Mouse (Mus musculus): ENCODE data around the gene Nr0b2. TPM values are rescaled to one million over a fixed set of nuclear protein-coding genes. Genes with fewer than 3 reads are reported as not detected.
"Not testable (repeated sequence)": the region's sequence is repeated elsewhere in the genome, so short reads cannot be mapped to it uniquely, and the experiment has no call there.

Gene Nr0b2
- 2.4 TPM in 1 of 2 replicates, not detected in the other for polyA plus RNA-seq (2012; rRNA removed)

DNA sequence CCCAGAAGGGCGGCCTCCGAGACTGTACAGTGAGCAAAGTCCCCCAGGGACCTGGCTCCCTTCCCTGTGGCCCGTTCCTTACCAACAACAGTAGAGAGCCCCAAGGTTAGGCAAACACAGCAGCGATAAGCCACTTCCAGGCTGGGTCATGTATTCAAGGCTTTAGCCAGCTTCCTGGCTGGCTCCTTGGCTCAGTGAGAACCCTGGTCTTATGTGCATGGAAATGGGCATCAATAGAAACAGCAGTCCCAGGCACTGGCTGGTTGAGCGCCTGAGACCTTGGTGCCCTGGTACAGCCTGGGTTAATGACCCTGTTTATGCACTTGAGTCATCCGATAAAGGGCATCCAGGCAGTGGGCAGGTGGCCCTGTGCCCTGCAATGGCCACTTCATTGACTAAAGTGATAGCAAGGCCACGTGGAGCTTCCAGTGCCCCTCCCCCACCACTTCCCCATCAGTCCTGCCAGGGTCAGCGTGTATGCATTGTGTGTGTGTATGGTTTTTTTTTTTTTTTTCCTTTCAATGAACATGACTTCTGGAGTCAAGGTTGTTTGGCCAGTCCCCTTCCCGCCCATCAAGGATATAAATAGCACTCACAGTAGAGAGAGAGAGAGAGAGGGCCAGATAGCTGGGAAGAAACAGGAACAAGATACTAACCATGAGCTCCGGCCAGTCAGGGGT is at the start of gene Nr0b2:
Nr0b2 (plus strand) TSS at position 609 of the 680 bp plus-strand sequence.
- Histone ChIP-seq H3K36me3 (ENCODE audit: control insufficient read depth, insufficient read depth, low read length) (no peaks in the 10 kb centered on the region), H3K4me3 (ENCODE audit: control insufficient read depth, insufficient read depth, low read length) (no peak within 1 kb of the TSS), H3K4me1 (replicated peaks; ENCODE audit: control insufficient read depth, insufficient read depth, low read length) (no peaks in the 10 kb centered on the region), H3K27me3 (ENCODE audit: control insufficient read depth, insufficient read depth, low read length) (no peaks in the 10 kb centered on the region), H3K27ac (ENCODE audit: control insufficient read depth, insufficient read depth, low read length) (no peak within 1 kb of the TSS)
- DNase-seq: no peak
- 75% methylated on average over 10 of the region's 10 CpGs for WGBS
- TF ChIP-seq POLR2A (IDR thresholded peaks at IDR 0.05; ENCODE audit: control insufficient read depth, extremely low read depth, insufficient read depth, low read length, poor library complexity): no peak
- no peak for TF ChIP-seq CTCF (IDR thresholded peaks at IDR 0.05; ENCODE audit: borderline replicate concordance, control insufficient read depth, extremely low read depth, insufficient read depth, low read length, poor library complexity)

DNA sequence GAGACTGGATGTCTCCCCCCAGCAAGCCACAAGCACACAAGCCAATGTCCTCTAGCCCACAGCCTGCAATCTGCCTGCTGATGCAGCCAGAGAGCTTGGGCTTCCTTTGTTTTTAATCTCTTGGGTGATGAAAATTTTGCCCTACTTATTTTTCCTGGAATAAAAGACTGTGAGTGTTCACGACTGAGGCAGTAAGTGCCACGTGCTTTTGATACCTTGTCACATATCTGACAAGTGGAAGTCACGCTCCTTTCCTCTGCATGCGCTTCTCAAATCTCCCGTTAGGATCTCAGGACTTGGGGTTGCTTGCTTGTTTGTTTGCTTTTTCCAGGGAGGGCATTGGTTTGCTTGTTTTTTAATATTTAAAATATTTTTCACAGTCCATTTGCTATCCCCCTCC is 48.9 kb upstream of the Nr0b2 start:
- no peaks in the 10 kb centered on the region for H3K27me3 ChIP-seq (ENCODE audit: control insufficient read depth, insufficient read depth, low read length)
- TF ChIP-seq CTCF (IDR thresholded peaks at IDR 0.05; ENCODE audit: borderline replicate concordance, control insufficient read depth, extremely low read depth, insufficient read depth, low read length, poor library complexity) (no peak), POLR2A (IDR thresholded peaks at IDR 0.05; ENCODE audit: control insufficient read depth, extremely low read depth, insufficient read depth, low read length, poor library complexity) (no peak)
- no peak for DNase-seq
- 70% methylated on average over 5 of the region's 5 CpGs for WGBS
- no peak overlapping the region for H3K27ac ChIP-seq (ENCODE audit: control insufficient read depth, insufficient read depth, low read length)
- H3K36me3 ChIP-seq (ENCODE audit: control insufficient read depth, insufficient read depth, low read length): no peaks in the 10 kb centered on the region
- H3K4me1 ChIP-seq (replicated peaks; ENCODE audit: control insufficient read depth, insufficient read depth, low read length): peaks cover 38% of the 10 kb centered on the region
- H3K4me3 ChIP-seq (ENCODE audit: control insufficient read depth, insufficient read depth, low read length): no peak overlapping the region

GRCm38 (mm10) chr4:133504755-133505485 is 48.3 kb upstream of the Nr0b2 start:
- 90% methylated on average over 9 of the region's 9 CpGs for WGBS
- TF ChIP-seq CTCF (IDR thresholded peaks at IDR 0.05; ENCODE audit: borderline replicate concordance, control insufficient read depth, extremely low read depth, insufficient read depth, low read length, poor library complexity): no peak
- TF ChIP-seq POLR2A (IDR thresholded peaks at IDR 0.05; ENCODE audit: control insufficient read depth, extremely low read depth, insufficient read depth, low read length, poor library complexity): no peak
- H3K27me3 ChIP-seq (ENCODE audit: control insufficient read depth, insufficient read depth, low read length): no peaks in the 10 kb centered on the region
- no peak overlapping the region for H3K27ac ChIP-seq (ENCODE audit: control insufficient read depth, insufficient read depth, low read length)
- no peak for DNase-seq
- H3K36me3 ChIP-seq (ENCODE audit: control insufficient read depth, insufficient read depth, low read length): no peaks in the 10 kb centered on the region
- no peak overlapping the region for H3K4me3 ChIP-seq (ENCODE audit: control insufficient read depth, insufficient read depth, low read length)
- peaks cover 38% of the 10 kb centered on the region for H3K4me1 ChIP-seq (replicated peaks; ENCODE audit: control insufficient read depth, insufficient read depth, low read length)

- peak; percentile 75 for DNase-seq
- Histone ChIP-seq H3K27me3 (ENCODE audit: control insufficient read depth, insufficient read depth, low read length) (no peaks in the 10 kb centered on the region), H3K4me3 (ENCODE audit: control insufficient read depth, insufficient read depth, low read length) (no peak overlapping the region), H3K36me3 (ENCODE audit: control insufficient read depth, insufficient read depth, low read length) (no peaks in the 10 kb centered on the region), H3K27ac (ENCODE audit: control insufficient read depth, insufficient read depth, low read length) (peak overlapping the region; percentile 70), H3K4me1 (replicated peaks; ENCODE audit: control insufficient read depth, insufficient read depth, low read length) (peaks cover 34% of the 10 kb centered on the region)
- WGBS: 1% methylated on average over 5 of the region's 5 CpGs
- TF ChIP-seq CTCF (IDR thresholded peaks at IDR 0.05; ENCODE audit: borderline replicate concordance, control insufficient read depth, extremely low read depth, insufficient read depth, low read length, poor library complexity) (no peak), POLR2A (IDR thresholded peaks at IDR 0.05; ENCODE audit: control insufficient read depth, extremely low read depth, insufficient read depth, low read length, poor library complexity) (no peak)
Measured at GRCm38 (mm10) chr4:133506573-133506972, 46.6 kb upstream of the Nr0b2 start.

DNA sequence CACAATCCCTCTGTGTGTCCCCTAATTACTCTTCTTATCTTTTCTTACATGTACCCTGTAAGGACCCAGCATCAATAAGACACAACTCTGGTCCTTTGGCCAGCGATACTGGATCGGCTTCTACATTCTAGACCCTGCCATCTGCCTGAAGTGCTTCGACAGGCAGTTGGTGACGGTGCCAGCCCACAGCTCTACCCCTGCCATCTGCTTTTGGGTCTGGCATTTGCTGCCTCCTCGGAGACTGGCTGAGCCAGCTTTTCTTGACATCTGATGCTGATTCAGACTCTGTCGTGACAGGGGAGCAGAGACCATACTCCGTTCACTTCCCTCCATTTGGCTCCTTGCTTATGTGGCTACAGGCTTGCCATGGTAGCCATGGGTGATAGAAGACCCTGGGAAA is 44.2 kb upstream of the Nr0b2 start:
- Histone ChIP-seq H3K27me3 (ENCODE audit: control insufficient read depth, insufficient read depth, low read length) (no peaks in the 10 kb centered on the region), H3K36me3 (ENCODE audit: control insufficient read depth, insufficient read depth, low read length) (no peaks in the 10 kb centered on the region), H3K4me1 (replicated peaks; ENCODE audit: control insufficient read depth, insufficient read depth, low read length) (peaks cover 26% of the 10 kb centered on the region), H3K4me3 (ENCODE audit: control insufficient read depth, insufficient read depth, low read length) (no peak overlapping the region), H3K27ac (ENCODE audit: control insufficient read depth, insufficient read depth, low read length) (no peak overlapping the region)
- WGBS: 94% methylated on average over 7 of the region's 7 CpGs
- DNase-seq: no peak
- no peak for TF ChIP-seq CTCF (IDR thresholded peaks at IDR 0.05; ENCODE audit: borderline replicate concordance, control insufficient read depth, extremely low read depth, insufficient read depth, low read length, poor library complexity)
- TF ChIP-seq POLR2A (IDR thresholded peaks at IDR 0.05; ENCODE audit: control insufficient read depth, extremely low read depth, insufficient read depth, low read length, poor library complexity): no peak

DNA sequence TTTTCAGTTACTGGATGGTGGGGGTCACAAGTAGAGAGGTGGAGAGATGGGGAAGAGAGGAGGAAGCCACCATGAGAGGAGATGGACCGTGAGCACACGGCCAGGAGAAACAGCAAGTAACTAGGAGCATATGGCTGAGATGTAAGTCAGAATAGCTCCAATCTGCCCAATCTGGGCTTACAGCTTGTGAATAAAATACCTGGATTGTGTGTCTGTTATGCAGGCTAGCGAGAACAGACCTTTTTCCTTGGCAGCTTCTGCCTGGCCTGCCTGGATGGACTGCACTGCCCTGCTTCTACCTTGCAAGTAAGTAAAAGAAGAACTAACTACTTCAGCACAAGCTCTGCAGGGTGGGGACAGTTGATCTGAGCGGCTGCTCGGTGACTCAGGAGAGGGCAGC is 42.1 kb upstream of the Nr0b2 start:
- DNase-seq: no peak
- H3K4me3 ChIP-seq (ENCODE audit: control insufficient read depth, insufficient read depth, low read length): no peak overlapping the region
- no peaks in the 10 kb centered on the region for H3K36me3 ChIP-seq (ENCODE audit: control insufficient read depth, insufficient read depth, low read length)
- no peaks in the 10 kb centered on the region for H3K27me3 ChIP-seq (ENCODE audit: control insufficient read depth, insufficient read depth, low read length)
- WGBS: 93% methylated on average over 5 of the region's 5 CpGs
- no peak for TF ChIP-seq POLR2A (IDR thresholded peaks at IDR 0.05; ENCODE audit: control insufficient read depth, extremely low read depth, insufficient read depth, low read length, poor library complexity)
- no peak for TF ChIP-seq CTCF (IDR thresholded peaks at IDR 0.05; ENCODE audit: borderline replicate concordance, control insufficient read depth, extremely low read depth, insufficient read depth, low read length, poor library complexity)
- peaks cover 20% of the 10 kb centered on the region for H3K4me1 ChIP-seq (replicated peaks; ENCODE audit: control insufficient read depth, insufficient read depth, low read length)
- no peak overlapping the region for H3K27ac ChIP-seq (ENCODE audit: control insufficient read depth, insufficient read depth, low read length)

DNA sequence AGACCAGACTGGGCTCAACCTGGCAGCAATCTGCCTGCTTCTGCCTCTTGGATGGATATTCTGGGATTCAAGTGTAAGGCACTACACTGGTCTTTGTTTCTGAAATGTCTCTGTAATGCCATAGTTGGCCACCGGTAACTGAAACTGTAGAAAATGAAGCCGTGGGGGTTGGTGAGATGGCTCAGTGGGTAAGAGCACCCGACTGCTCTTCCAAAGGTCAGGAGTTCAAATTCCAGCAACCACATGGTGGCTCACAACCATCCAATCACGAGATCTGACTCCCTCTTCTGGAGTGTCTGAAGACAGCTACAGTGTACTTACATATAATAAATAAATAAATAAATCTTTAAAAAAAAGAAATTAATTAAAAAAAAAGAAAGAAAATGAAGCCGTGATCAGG is 40.7 kb upstream of the Nr0b2 start:
- not testable (repeated sequence) for DNase-seq; H3K4me1 ChIP-seq (replicated peaks; ENCODE audit: control insufficient read depth, insufficient read depth, low read length); H3K36me3 ChIP-seq (ENCODE audit: control insufficient read depth, insufficient read depth, low read length); H3K27me3 ChIP-seq (ENCODE audit: control insufficient read depth, insufficient read depth, low read length); H3K27ac ChIP-seq (ENCODE audit: control insufficient read depth, insufficient read depth, low read length); H3K4me3 ChIP-seq (ENCODE audit: control insufficient read depth, insufficient read depth, low read length)
- 76% methylated on average over 5 of the region's 5 CpGs for WGBS

Data from thymus, adult 2 months (tissue).